In genomic region chr19:60466953-60467570, GRCm38 (mm10) we compare ENCODE assay signal across 9 mouse cellular contexts. TPM values are rescaled to one million over a fixed set of nuclear protein-coding genes. Genes with fewer than 3 reads are reported as not detected.
DNase-seq lines count a peak whose midpoint lies in the region; ATAC-seq and TF ChIP-seq lines count a peak whose summit lies in the region.
"Had no signal": no experiment of that assay in that cellular context is flagged by ENCODE, and none has a peak within 500 bp of the region (broad histone marks: within the 10 kb centered on the region; RNA-seq: fewer than 3 reads in every experiment).

No protein-coding gene starts in this region.

- peak; percentile 70 for DNase-seq in WW6 (ENCODE audit: low read depth, low spot score)
- peak; percentile 54 for DNase-seq in cerebellum, adult 9-11 months
- peak; percentile 27 to 55 for DNase-seq in frontal cortex, postnatal 10 days (ENCODE audit: low spot score in 2 of 2)
- peak; percentile 57 to 60 for DNase-seq in left cerebral cortex, adult 2 months (ENCODE audit: extremely low spot score in 1 of 2, low spot score in 2 of 2)
- peak; percentile 73 for DNase-seq in right cerebral cortex, postnatal 14 days
- peak; percentile 32 to 61 for DNase-seq in urinary bladder, postnatal 4 days (ENCODE audit: low spot score in 2 of 2)

- peak overlapping the region; percentile 41; the same call in 1 of the 2 replicates for H3K9ac ChIP-seq in hindbrain, embryonic 16.5 days (ENCODE audit: low read depth, low read length)

- ATAC-seq in hindbrain, embryonic 16.5 days, result peak; percentile 82

- peaks cover 27% of the 10 kb centered on the region for H3K4me1 ChIP-seq in hindbrain, embryonic 16.5 days (ENCODE audit: control insufficient read depth, insufficient read depth, low read depth, low read length)
- H3K4me1 ChIP-seq in megakaryocyte, embryonic 14.5 days, result peaks cover 11% of the 10 kb centered on the region

- H3K9me3 ChIP-seq in hindbrain, embryonic 16.5 days (ENCODE audit: control insufficient read depth, low read length), result no peaks in the 10 kb centered on the region
- H3K9me3 ChIP-seq in megakaryocyte, embryonic 14.5 days, result peaks cover 7% of the 10 kb centered on the region; the same call in 1 of the 2 replicates

- peak; percentile 69 for TF ChIP-seq CTCF in left cerebral cortex, adult 2 months (IDR thresholded peaks at IDR 0.05)

- WGBS in hindbrain, embryonic 16.5 days, result 2% methylated on average over 41 of the region's 41 CpGs

- H3K4me3 ChIP-seq in hindbrain, embryonic 16.5 days (ENCODE audit: low read length), result peak overlapping the region; percentile 33
- H3K4me3 ChIP-seq in left cerebral cortex, adult 2 months, result peak overlapping the region; percentile 23
- peak overlapping the region; percentile 87 for H3K4me3 ChIP-seq in megakaryocyte, embryonic 14.5 days (replicated peaks)

- no peak overlapping the region for H3K27ac ChIP-seq in hindbrain, embryonic 16.5 days (ENCODE audit: low read depth, low read length)
- no peak overlapping the region for H3K27ac ChIP-seq in left cerebral cortex, adult 2 months

- intact Hi-C loops in left cerebral cortex, adult 2 months (cut with DNase I), result no loop called here

- H3K4me2 ChIP-seq in hindbrain, embryonic 16.5 days (ENCODE audit: low read length), result peak overlapping the region; percentile 64

- H3K27me3 ChIP-seq in hindbrain, embryonic 16.5 days (replicated peaks; ENCODE audit: control insufficient read depth, insufficient read depth, low read length), result peaks cover 17% of the 10 kb centered on the region
- peaks cover 32% of the 10 kb centered on the region for H3K27me3 ChIP-seq in megakaryocyte, embryonic 14.5 days (replicated peaks)

- H3K36me3 ChIP-seq in hindbrain, embryonic 16.5 days (ENCODE audit: control insufficient read depth, insufficient read depth, low read length), result no peaks in the 10 kb centered on the region
- H3K36me3 ChIP-seq in megakaryocyte, embryonic 14.5 days (replicated peaks; ENCODE audit: low read length), result no peaks in the 10 kb centered on the region

RNA-seq across cellular contexts. Expression of gene Prlhr, which starts 1.0 kb away (rescaled TPM):
- 0.35 and 0.45 TPM in 2 replicates for polyA plus RNA-seq in hindbrain, embryonic 16.5 days (2015; fragmentation: Nextera tagmentation; extraction: Ambion mirVana)
- total RNA-seq in left cerebral cortex, adult 2 months (2021), result not detected
- polyA plus RNA-seq in megakaryocyte, embryonic 14.5 days (2012; ENCODE audit: insufficient read depth, low replicate concordance), result 1.1 TPM in 1 of 2 replicates, not detected in the other
- polyA plus RNA-seq: large intestine, adult 2 months had no signal

Comparison
In these comparisons a context has a peak if more than half of its experiments do, and no peak if none do; other contexts are left out.
1. H3K4me3 ChIP-seq: peak in every context shown above with its lines; median percentile 87 in megakaryocyte, embryonic 14.5 days; 33 in hindbrain, embryonic 16.5 days; 23 in left cerebral cortex, adult 2 months.